Mouse (Mus musculus) stomach, postnatal 0 days (tissue): ENCODE data around the gene Gm13695. TPM values are rescaled to one million over a fixed set of nuclear protein-coding genes. Genes with fewer than 3 reads are reported as not detected.
"Not testable (repeated sequence)": the region's sequence is repeated elsewhere in the genome, so short reads cannot be mapped to it uniquely, and the experiment has no call there.

ENCODE experiments used
- ATAC-seq: fragments of 200-750 bp; cut with Nextera tagmentation; 2 replicates; pipeline ENCODE4 v1.8.0; 2017; ENCODE audit not compliant: low FRiP score, low TSS enrichment
- DNase-seq: peaks from one replicate; pipeline ENCODE4 v3.0.0-alpha.2; 2016; ENCODE audit warnings: low spot score
- H3K27ac ChIP-seq: fragments of 300-500 bp; sonication (generic); replicated peaks from 2 replicates; pipeline ENCODE4 v1.5.1; 2014; ENCODE audit warnings: mild to moderate bottlenecking, control low read depth
- H3K27me3 ChIP-seq: fragments of 300-500 bp; sonication (generic); 2 replicates; pipeline ENCODE4 v1.6.1; 2014; ENCODE audit warnings: low read length; ENCODE audit not compliant: control insufficient read depth, insufficient read depth
- H3K36me3 ChIP-seq: fragments of 300-500 bp; sonication (generic); 2 replicates; pipeline ENCODE4 v1.6.1; 2014; ENCODE audit warnings: low read length, mixed read lengths; ENCODE audit not compliant: control insufficient read depth, insufficient read depth
- H3K4me1 ChIP-seq: fragments of 300-500 bp; sonication (generic); replicated peaks from 2 replicates; pipeline ENCODE4 v1.6.1; 2014; ENCODE audit warnings: antibody characterized with exemption; ENCODE audit not compliant: control insufficient read depth, insufficient read depth
- H3K4me2 ChIP-seq: fragments of 300-500 bp; sonication (generic); replicated peaks from 2 replicates; pipeline ENCODE4 v1.6.1; 2014; ENCODE audit warnings: low read depth, mild to moderate bottlenecking, control low read depth, moderate library complexity
- H3K4me3 ChIP-seq: fragments of 300-500 bp; sonication (generic); 2 replicates; pipeline ENCODE4 v1.5.1; 2014; ENCODE audit warnings: low read depth, low read length, control low read depth
- H3K9ac ChIP-seq: fragments of 300-500 bp; sonication (generic); 2 replicates; pipeline ENCODE4 v1.6.1; 2014; ENCODE audit warnings: mild to moderate bottlenecking, low read length, control low read depth, mixed read lengths
- H3K9me3 ChIP-seq: fragments of 300-500 bp; sonication (generic); 2 replicates; pipeline ENCODE4 v1.6.1; 2016; ENCODE audit warnings: low read length; ENCODE audit not compliant: control insufficient read depth
- CTCF ChIP-seq: IDR thresholded peaks from 2 replicates; pipeline ENCODE4 v1.5.1; 2016; ENCODE audit warnings: antibody characterized with exemption, low read depth, mild to moderate bottlenecking, moderate library complexity
- EP300 ChIP-seq: optimal IDR thresholded peaks from 2 replicates; pipeline ENCODE3; 2016; ENCODE audit warnings: antibody characterized with exemption
- WGBS: fragments of 180-500 bp; shearing (Covaris S2); extraction: QIAGEN DNeasy Blood & Tissue Kit; methylation state at CpG from one replicate; pipeline ENCODE4 v1.1.7; 2014; 5-methylcytosine and 5-hydroxymethylcytosine counted together
- polyA plus RNA-seq: library from polyadenylated mRNA; unstranded; fragments of >200 nt; fragmentation: Nextera tagmentation; extraction: Ambion mirVana; gene quantifications from 2 replicates; pipeline ENCODE4 v1.2.1, GENCODE M21; 2015

The Gm13695 gene
- polyA plus RNA-seq, 1 experiment from 2014 or later = not detected

DNA sequence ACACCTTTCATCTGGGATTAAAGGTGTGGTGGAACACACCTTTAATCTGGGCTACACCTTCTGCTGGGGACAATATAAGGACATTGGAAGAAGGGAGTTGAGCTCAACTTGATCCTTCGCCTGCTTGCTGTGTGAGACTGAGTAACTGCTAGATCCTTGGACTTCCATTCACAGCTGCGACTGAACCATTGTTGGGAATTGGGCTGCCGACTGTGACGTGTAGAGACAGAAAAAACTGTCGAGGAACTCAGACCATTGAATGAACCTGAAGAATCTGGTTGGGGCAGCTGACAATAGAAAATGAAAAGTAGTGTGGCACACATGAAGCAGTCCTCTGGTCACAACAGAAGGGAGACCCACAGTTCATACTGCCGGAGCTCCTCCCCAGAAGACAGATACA is 17.3 kb downstream of the Gm13695 start, which contains the start of gene Gm13697:
Gm13697 (plus strand) TSS at position 301 of the 400 bp plus-strand sequence.
- H3K27ac ChIP-seq, DNase-seq, H3K9ac ChIP-seq, ATAC-seq, H3K27me3 ChIP-seq, H3K4me1 ChIP-seq, H3K4me2 ChIP-seq, H3K4me3 ChIP-seq, H3K36me3 ChIP-seq, H3K9me3 ChIP-seq: not testable (repeated sequence)
- no CpG with 5 or more reads among the region's 6 CpGs for WGBS

DNA sequence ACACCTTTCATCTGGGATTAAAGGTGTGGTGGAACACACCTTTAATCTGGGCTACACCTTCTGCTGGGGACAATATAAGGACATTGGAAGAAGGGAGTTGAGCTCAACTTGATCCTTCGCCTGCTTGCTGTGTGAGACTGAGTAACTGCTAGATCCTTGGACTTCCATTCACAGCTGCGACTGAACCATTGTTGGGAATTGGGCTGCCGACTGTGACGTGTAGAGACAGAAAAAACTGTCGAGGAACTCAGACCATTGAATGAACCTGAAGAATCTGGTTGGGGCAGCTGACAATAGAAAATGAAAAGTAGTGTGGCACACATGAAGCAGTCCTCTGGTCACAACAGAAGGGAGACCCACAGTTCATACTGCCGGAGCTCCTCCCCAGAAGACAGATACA is 23.1 kb downstream of the Gm13695 start, which contains the start of gene Gm13691:
Gm13691 (plus strand) TSS at position 301 of the 400 bp plus-strand sequence.
- H3K4me3 ChIP-seq, H3K9ac ChIP-seq, ATAC-seq, H3K4me2 ChIP-seq, H3K36me3 ChIP-seq, H3K27me3 ChIP-seq, H3K4me1 ChIP-seq, H3K27ac ChIP-seq, DNase-seq, H3K9me3 ChIP-seq: not testable (repeated sequence)
- no CpG with 5 or more reads among the region's 6 CpGs for WGBS

DNA sequence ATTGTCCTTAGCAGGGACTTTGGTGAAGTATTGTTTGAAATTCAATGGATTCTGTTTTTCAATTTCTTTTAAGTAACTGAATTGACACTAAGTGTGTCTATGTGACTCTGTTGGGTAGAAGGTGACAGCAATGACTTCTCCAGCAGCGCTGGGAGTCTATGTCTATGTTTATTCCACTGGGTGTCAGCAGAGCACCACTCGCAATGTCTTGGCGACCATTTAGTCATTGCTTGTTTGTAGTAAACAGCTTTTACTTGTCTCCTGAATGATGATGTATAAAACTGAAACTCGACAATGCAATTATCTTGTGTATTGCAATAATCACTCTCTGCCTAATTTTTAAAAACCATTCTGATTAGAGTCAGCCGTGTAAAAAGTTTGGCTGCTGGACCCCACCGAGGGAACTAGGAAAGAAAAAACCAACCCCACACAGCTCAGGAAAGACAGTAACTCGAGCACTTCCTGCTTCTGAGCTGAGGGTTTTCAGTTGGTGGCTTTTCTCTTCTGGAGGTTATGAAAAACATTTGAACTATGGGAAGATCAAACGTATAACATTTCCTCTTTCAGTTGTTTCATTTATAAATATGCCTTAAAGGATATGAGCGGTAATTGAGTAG is 26.6 kb downstream of the Gm13695 start:
- not testable (repeated sequence) for H3K4me3 ChIP-seq, H3K9me3 ChIP-seq, ATAC-seq, H3K9ac ChIP-seq, H3K27me3 ChIP-seq, H3K27ac ChIP-seq, H3K4me2 ChIP-seq, H3K36me3 ChIP-seq, H3K4me1 ChIP-seq, DNase-seq
- 31% methylated on average over 7 of the region's 9 CpGs for WGBS

DNA sequence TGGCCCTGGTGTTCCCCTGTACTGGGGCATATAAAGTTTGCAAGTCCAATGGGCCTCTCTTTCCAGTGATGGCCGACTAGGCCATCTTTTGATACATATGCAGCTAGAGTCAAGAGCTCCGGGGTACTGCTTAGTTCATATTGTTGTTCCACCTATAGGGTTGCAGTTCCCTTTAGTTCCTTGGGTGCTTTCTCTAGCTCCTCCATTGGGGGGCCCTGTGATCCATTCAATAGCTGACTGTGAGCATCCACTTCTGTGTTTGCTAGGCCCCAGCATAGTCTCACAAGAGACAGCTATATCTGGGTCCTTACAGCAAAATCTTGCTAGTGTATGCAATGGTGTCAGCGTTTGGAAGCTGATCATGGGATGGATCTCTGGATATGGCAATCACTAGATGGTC is 27.4 kb downstream of the Gm13695 start:
- H3K4me1 ChIP-seq, H3K27ac ChIP-seq, DNase-seq, ATAC-seq, H3K4me2 ChIP-seq, H3K4me3 ChIP-seq, H3K36me3 ChIP-seq, H3K9ac ChIP-seq, H3K9me3 ChIP-seq, H3K27me3 ChIP-seq: not testable (repeated sequence)
- no CpG with 5 or more reads among the region's 3 CpGs for WGBS

DNA sequence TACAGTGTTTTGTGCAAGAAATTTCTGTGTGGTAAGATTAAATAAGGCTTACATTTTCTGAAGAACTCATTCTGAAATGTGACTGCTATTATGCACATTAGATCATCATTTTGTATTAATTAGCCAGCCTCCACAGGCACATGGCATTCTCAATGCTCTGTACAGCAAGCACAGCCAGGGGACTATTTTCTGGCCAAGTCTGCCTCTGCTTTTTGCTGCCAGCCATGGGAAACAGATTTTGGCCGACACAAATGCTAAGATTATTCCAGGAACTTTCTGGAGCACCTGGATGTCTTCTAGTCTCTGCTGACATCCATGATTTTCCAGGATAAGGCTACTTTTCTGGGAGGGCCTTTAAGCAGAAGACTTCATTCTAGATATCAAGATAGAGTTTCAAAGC is 41.8 kb downstream of the Gm13695 start:
- DNase-seq (no peak), ATAC-seq (no peak)
- no peak overlapping the region for H3K4me2 ChIP-seq
- no peaks in the 10 kb centered on the region for H3K9me3 ChIP-seq
- 29% methylated on average over 1 of the region's 1 CpGs for WGBS
- H3K27me3 ChIP-seq = no peaks in the 10 kb centered on the region
- no peaks in the 10 kb centered on the region for H3K4me1 ChIP-seq
- no peaks in the 10 kb centered on the region for H3K36me3 ChIP-seq
- no peak overlapping the region for H3K4me3 ChIP-seq
- no peak overlapping the region for H3K9ac ChIP-seq
- H3K27ac ChIP-seq = no peak overlapping the region
- TF ChIP-seq EP300 (no peak), CTCF (no peak)

DNA sequence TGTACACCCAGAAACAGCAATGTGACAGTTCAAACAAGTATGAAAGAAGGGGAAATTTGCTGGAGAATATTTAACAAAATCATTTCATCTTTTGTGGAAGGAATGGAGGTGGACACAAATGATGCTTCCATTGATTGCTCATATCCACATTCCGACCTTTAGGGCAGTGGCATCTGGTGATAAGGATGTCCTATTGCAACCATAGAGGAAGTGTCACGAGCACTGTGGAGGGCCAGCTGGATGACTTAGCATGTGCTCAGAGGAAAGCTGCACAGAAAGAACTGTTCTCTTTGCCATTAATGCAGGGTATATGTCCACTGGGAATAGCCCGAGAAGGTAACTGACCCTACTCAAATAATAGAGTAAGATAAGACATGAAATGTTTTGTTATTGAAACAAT is 42.7 kb downstream of the Gm13695 start:
- H3K36me3 ChIP-seq = no peaks in the 10 kb centered on the region
- no peak overlapping the region for H3K4me2 ChIP-seq
- ATAC-seq (no peak), DNase-seq (no peak)
- no peak overlapping the region for H3K9ac ChIP-seq
- H3K27ac ChIP-seq = no peak overlapping the region
- no peaks in the 10 kb centered on the region for H3K9me3 ChIP-seq
- TF ChIP-seq CTCF (no peak), EP300 (no peak)
- no peak overlapping the region for H3K4me3 ChIP-seq
- H3K4me1 ChIP-seq = no peaks in the 10 kb centered on the region
- WGBS = 61% methylated on average over 3 of the region's 3 CpGs
- no peaks in the 10 kb centered on the region for H3K27me3 ChIP-seq
